Mouse (Mus musculus): ENCODE measurements at regions not wholly inside any gene's neighbourhood (a gene's known extent, or its start where the extent isn't known, plus 50 kb on each side); places are given as distances from the start of the nearest gene placed in this dataset.
A peak's percentile ranks its signal among the peaks of the same experiment; 100 is the strongest.

DNA sequence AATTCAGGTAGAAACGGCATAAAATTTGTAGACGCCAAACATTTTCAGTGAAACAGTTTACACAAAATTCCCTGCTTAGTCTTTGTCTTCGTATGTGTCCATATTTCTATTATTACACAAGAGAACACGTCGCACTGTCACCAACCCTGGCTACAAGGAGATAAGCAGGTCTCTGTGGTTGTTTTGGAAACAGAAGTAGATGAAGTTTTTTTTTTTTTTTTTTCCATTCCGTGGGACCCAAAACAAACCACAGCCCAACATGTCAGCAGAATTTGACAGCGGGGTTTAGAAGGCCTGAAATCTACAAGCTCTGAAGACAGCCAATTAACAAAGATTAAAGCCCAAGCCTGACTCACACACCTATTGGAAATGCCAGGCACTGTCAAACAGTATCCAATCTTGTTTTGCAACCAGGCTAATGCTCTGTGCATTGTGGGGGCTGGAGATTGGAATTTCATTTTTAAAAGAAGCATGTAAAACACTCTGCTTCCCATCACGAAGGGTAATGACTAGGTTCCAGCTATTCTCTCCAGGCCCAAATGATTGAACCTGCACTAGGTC lies 428.5 kb upstream of the Btbd3 start:
- DNase-seq (ENCODE audit: low spot score): no peak

DNA sequence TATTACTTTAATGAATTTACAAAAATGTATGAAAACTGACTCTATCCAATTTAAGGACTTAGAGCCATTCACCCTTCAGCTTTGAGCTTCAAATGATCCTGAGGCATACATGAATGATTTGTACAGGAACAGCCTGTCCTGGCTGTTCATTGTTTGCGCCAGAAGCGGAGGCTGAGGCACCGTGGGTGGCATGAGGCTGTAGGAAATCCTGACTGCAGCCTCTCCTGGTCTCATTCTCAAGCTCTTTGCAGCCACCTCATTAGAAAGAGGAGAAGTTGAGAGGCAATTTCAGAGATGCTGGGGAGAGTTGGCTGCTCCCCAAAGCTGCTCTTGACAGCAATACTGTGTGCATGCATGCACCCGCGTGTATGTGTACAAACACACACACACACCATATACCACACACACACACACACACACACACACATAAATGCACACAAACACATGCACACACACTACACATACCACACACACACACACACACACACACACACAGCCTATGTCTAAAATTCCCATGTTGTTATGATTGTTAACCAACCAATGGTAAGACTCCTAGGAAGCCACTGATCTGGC lies 434.9 kb upstream of the Btbd3 start:
- DNase-seq (ENCODE audit: low spot score): no peak

- no peak for DNase-seq (ENCODE audit: low spot score)
Observed at GRCm38 (mm10) chr2:137814945-137815344, 441.4 kb upstream of the Btbd3 start.

GRCm38 (mm10) chr2:137808401-137809230 lies 447.7 kb upstream of the Btbd3 start:
- no peak for DNase-seq (ENCODE audit: low spot score)

- DNase-seq (ENCODE audit: low spot score): no peak
Observed at GRCm38 (mm10) chr2:137807594-137808295, 448.6 kb upstream of the Btbd3 start.

DNA sequence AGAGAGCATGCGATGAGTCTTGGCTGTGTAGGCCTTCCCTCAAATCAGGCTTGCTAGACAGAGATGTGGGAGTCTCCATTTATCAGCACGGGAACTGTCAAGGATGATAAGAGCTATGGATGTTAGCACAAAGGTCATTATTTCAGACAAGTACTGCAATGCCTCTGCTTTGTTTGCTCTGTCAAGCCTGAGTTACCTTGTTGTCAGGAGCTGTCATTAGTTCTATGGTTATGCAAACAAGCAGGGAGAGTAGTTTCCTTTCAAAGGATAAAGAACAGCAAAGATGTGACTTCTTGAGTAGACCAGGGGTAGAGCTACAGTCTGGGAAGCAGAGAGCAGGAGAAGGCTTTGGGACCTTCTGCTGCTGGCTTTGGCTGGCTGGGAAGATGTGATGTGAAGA lies 461.5 kb upstream of the Btbd3 start:
- no peak for DNase-seq (ENCODE audit: low spot score)

DNA sequence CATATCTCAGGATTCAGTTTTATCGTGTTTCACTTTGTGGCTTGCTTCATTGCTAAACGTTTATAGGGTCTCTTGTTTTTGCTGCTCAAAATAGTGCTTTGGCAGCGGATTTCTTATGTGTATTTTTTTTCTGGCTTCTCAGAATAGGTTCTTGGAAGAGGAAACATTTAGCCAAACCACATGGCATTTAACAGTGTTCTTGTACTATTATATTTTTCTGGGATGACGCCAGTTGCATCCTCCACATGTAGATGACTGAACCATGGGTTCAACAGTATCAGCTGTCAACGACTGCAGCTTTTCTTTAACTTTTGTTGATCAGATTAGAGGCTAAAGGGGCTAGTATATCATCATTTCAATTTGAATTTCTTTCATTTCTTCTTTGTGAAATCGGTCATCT lies 472.3 kb upstream of the Btbd3 start:
- no peak for DNase-seq (ENCODE audit: low spot score)

DNA sequence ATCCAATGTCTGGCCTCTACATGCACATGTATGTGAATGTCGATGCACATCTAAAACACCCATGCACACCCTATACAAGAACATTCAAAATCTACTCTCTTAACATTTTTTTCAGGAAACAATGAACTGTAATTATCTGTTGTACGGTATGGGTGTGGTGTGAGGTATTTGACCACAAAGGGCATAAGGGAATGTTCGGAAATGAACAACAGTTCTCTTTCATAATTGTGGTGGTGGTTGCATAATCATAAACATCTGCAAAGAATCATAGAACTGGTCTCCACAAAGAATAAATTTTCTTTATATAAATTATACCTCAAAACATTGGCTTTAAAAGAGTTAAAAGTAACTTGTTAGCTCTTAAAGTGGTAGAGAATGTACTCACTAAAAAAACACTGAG lies 478.9 kb upstream of the Btbd3 start:
- no peak for DNase-seq (ENCODE audit: low spot score)

GRCm38 (mm10) chr2:137764785-137765184 lies 491.6 kb upstream of the Btbd3 start:
- DNase-seq (ENCODE audit: low spot score): no peak

- DNase-seq (ENCODE audit: low spot score): no peak
Observed at GRCm38 (mm10) chr2:137759455-137759854, 496.9 kb upstream of the Btbd3 start.

DNA sequence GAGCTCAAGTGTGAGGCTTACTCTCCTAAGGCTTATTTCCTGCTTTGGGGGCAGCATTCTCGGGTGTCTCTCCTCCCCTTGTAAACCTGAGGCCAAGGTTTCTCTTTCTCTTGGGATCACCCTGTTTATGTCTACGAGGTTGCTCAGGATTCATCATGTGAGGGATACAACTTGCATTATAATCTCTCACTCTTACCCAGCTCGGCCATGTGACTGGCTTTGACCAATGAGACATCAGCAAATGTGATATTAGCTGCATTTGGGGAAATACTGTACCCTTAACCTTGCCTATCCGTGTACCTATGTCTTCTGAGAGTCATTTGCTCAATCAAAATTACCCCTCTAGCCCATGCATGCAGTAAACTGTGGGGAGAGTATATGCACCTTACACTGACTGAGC lies 498.0 kb upstream of the Btbd3 start:
- DNase-seq (ENCODE audit: low spot score): no peak

- no peak for DNase-seq (ENCODE audit: low spot score)
Observed at GRCm38 (mm10) chr2:137757231-137758212, 498.8 kb upstream of the Btbd3 start.

DNA sequence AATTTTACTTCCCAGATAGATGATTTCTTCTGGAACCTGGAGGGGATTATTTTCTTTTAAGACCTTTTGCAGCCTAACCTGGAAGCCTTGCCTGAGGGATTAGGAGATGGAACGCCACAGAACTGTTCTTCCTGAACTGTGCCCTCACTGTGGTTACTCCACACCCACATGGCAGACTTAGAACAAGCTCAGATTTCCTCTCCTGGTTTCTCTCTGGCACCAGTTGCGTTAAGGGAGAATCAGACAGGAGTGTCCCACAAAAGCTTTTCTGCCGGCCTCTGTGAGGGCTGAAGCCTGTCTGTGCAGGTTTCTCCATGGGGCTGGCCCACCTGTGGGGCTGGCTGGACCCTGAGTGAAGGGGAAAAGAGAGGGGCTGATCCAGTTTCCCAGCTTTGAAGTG lies 500.1 kb upstream of the Btbd3 start:
- no peak for DNase-seq (ENCODE audit: low spot score)

DNA sequence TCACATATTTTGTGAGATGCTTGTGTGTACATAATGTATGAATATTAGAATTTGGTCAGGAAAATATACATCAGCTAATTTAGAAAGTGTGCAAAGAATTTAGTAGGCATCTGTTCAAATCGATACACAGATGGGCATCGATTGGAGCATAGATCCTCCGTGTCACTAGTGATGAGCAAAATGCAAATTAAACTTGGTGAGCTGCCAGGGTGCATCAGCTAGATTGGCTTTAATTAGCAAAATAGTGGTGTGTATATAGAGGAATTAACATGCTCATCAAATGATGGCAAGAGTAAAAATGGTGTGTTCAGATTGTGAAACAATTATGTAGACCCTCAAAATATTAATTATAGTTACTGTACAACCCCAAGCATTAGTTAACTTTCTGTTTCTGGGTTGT lies 501.9 kb upstream of the Btbd3 start:
- no peak for DNase-seq (ENCODE audit: low spot score)

- DNase-seq (ENCODE audit: low spot score): peak; percentile 53
Observed at GRCm38 (mm10) chr2:137732410-137732809, 524.0 kb upstream of the Btbd3 start.

- DNase-seq (ENCODE audit: low spot score): no peak
Observed at GRCm38 (mm10) chr2:137730472-137730931, 525.9 kb upstream of the Btbd3 start.

GRCm38 (mm10) chr2:137729871-137730270 lies 526.5 kb upstream of the Btbd3 start:
- DNase-seq (ENCODE audit: low spot score): no peak

DNA sequence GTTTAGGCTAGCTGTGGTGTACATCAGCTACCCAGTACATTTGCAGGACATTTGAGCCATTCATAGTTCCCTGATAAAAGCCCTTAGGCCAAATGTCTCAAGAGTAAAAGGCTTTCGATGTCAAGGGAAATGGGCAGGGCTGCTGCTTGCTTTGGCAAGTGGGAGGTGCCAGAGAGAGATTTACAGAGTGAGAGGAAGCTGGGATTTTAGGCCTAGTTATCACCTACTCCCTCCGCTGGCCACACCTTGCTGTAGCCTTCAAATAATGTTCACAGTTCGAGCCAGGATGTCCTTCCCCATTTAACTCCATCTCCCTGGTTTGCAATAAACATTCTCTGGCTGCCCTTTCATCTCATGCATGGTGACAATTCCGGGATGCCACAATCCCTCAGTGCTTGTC lies 527.2 kb upstream of the Btbd3 start:
- no peak for DNase-seq (ENCODE audit: low spot score)

DNA sequence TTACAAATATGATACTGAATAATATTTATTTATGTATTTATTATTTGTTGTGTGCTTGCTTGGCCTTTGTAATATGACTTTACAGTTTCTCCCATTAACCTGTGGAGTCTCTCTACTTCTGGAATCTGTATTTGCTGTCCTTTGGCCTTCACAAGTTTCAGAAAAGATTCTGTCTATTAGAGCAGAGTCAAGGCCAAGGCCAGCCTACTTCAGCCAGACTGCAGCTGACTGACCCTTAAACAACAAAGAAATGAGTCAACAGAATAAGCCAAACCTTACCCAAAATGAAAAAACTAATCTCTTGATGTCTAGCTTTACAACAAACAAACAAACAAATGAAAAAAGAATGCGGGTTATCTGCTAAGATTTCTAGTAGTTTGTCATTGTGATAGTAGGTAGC lies 532.7 kb upstream of the Btbd3 start:
- no peak for DNase-seq (ENCODE audit: low spot score)

DNA sequence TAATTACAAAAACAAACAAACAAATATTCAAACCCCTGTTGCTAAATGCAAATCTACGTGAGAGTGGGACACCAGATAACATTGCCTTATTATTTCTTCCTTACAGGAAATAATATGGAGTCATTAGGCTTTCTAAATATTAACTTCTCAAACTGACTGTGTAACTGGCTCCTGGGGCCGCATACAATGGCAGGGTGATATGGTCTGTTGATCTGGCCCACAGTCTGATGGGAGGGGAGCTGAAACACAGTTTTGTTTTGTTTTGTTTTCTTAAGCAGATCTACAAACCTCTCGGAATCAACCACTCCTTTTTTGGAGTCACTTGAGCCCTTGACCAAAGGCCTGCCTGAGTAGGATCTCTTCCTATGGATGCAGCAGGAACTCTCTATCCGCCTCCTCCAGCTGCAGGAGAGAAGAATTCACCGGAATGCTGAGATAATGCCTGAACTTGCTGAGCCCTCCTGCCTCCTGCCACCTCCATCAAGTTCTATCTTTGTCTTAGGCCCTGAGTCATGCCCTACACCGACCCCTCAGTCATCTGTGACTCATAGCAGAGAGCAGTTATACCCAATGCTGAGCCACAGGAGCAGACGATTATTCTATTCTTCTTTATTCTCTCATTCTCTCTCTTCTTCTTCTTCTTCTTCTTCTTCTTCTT lies 534.5 kb upstream of the Btbd3 start:
- DNase-seq (ENCODE audit: low spot score): no peak

- no peak for DNase-seq (ENCODE audit: low spot score)
Observed at GRCm38 (mm10) chr2:137715891-137716290, 540.5 kb upstream of the Btbd3 start.

Measured in heart, adult 8-10 months (tissue).